Mouse (Mus musculus) lung, postnatal 10 days (tissue): ENCODE measurements at regions not wholly inside any gene's neighbourhood (a gene's known extent, or its start where the extent isn't known, plus 50 kb on each side); places are given as distances from the start of the nearest gene placed in this dataset.
"Not testable (repeated sequence)": the region's sequence is repeated elsewhere in the genome, so short reads cannot be mapped to it uniquely, and the experiment has no call there.

Source experiments
- DNase-seq: peaks from one replicate; pipeline ENCODE4 v3.0.0; 2021

GRCm38 (mm10) chr3:117116210-117116609, 147.4 kb upstream of the Palmd start:
- no peak for DNase-seq

GRCm38 (mm10) chr3:117112766-117113165, 144.0 kb upstream of the Palmd start:
- no peak for DNase-seq

DNA sequence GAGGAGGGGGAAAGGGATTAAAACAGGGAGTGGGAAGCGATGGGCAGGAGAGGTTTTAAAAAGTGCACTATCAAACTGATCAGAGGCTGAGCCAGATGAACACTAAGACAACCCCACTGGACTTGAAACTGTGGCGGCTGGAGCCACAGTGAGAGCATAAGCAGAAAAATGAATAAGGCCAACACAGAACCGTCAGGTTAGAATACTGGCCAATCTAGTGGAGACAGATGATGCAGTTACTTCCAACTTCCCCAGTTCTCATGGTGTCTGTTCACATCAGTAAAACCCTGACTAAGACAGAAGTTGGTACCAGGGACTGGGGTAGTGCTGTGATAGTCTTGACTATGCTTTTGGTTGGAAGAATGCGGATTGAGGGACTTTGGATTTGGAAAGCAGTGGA, 143.5 kb upstream of the Palmd start:
- DNase-seq, result no peak

DNA sequence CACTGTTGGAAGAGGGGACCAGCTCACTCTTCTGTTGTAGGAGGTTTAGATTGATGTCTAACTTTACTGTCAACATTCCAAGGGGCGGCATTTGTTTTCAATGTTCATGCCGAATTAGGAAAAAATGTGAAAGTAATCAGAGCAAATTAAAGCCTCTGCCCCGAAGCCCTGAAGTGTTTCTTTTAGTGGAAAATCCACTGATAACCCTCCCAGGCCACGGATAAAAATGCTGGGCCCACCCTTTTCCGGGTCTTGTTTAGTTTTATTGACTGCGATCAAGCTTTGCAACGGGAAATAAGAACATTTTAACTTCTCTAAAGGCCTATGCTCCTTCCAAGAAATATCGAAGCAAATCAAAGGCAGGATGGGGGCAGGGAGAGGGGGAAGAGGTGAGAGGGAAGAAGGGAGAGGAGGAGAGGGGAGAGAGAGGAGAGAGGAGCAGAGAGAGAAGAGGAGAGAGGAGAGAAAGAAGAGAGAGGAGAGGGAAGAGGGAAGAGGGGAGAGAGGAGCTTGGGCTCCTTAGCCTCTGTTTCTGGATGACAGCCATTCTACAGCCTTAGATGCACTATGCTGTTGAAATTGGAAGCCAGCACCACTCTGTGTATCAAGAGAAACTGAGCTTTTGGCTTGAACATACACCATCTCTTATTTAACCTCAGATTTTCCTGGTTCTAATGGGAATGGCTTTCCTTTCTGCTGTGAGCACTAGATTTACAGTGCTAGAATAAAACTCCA, 140.3 kb upstream of the Palmd start:
- DNase-seq, result peak; percentile 9

DNA sequence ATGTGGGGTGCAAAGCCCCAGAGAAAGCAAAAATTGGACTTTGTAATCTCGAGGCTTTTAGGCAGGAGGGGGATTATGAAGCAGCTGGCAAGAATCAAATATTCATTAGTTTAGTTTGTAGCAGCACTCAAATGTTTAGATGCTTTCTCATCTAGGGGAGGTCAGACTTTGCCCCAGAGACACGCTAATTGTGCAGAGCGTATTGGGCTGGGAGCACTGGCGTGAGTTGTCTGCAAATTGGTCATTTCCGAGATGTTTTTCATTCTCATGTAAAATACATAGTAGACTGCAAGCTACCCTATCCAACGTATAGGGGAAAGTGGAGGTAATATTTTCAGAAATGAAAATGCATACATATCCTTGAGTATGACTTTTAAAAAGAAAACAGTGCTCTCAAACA, 139.2 kb upstream of the Palmd start:
- DNase-seq, result no peak

DNA sequence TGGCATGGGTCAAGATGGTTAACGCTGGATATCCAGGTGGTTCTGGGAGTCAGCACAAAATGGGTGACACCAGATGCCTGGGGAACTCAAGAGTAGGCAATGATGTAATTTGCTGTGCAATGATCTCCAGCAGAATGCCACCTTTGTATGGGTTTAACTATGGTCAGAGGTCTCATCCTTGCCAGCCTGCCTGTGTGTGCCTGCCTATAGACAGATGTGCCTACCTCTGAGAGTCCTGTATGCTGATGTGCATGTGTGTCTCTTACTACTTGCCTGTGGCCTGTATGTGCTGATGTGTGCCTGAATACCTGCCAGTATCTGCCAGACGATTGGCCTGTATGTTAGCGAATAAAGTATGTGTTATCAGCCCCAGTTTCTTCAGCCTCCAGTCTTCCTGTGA, 138.6 kb upstream of the Palmd start:
- DNase-seq, result peak; percentile 46

- DNase-seq, result no peak
Observed at GRCm38 (mm10) chr3:117087646-117088045, 118.9 kb upstream of the Palmd start.

GRCm38 (mm10) chr3:117076734-117077133, 107.9 kb upstream of the Palmd start:
- peak; percentile 31 for DNase-seq

- no peak for DNase-seq
Observed at GRCm38 (mm10) chr3:117073399-117073798, 104.6 kb upstream of the Palmd start.

- DNase-seq, result no peak
Observed at GRCm38 (mm10) chr3:117072998-117073397, 104.2 kb upstream of the Palmd start.

GRCm38 (mm10) chr3:117071851-117072250, 103.1 kb upstream of the Palmd start:
- no peak for DNase-seq

DNA sequence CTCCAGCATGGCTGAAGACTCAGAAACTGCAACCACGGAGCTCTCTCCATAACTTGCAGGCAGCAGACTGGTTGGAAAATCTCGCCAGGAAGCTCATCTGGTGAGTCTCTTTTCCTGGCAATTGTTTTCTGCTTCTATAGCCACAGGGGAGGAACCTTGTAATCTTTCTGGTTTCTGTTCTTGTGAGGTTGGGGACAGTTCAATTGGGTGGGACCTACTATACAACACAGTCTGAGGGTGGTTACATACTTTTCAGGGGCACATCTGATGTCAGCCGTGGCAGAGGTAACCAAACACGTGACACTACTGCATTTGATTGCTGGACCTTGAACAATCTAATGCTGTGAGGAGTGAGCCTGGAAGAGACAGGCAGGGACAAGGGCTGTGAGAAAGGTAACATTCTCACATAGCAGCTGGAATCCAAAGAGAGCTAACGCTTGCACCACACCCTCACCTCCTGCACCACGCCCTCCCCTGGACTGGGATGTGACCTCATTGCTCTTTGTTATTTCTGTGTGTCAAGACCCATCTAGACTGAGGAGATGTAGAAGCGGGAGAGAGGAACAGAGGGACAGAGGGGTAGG, 98.8 kb upstream of the Palmd start:
- no peak for DNase-seq

DNA sequence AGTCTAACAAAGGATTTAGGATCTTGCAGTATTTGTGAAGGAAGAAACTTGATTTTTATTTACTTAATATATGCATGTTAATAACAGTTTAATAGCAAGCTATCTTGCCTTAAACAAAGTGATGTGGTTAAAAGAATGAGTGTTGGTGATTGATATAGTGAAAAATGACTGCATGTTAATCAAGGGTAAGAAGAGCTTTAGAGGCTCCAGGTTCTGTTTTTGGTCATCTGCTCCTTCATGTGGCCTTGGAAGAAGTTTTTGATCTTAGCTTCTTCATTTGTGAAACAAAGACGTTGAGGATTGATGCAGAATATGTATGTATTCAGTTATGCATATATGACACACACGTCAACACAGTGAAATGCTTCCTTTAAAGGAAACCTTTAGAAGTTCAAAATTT, 97.1 kb upstream of the Palmd start:
- DNase-seq, result no peak

GRCm38 (mm10) chr3:117061831-117062230, 93.0 kb upstream of the Palmd start:
- DNase-seq, result peak; percentile 22

GRCm38 (mm10) chr3:117061182-117061581, 92.4 kb upstream of the Palmd start:
- DNase-seq, result no peak

DNA sequence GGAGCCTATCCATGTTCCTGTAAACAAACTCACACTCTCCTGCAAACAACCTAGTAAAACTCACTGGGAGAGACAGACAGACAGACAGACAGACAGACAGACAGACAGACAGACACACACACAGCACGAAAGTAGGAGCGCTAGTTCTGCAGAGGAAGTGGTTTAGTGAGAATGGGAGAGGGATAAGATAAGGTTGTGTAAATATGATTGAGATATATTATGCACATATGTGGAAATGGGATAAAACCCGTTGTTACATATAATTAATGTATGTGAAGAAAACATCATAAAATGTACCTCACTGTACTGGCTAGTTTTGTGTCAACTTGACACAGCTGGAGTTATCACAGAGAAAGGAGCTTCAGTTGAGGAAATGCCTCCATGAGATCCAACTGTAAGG, 85.9 kb upstream of the Palmd start:
- not testable (repeated sequence) for DNase-seq

DNA sequence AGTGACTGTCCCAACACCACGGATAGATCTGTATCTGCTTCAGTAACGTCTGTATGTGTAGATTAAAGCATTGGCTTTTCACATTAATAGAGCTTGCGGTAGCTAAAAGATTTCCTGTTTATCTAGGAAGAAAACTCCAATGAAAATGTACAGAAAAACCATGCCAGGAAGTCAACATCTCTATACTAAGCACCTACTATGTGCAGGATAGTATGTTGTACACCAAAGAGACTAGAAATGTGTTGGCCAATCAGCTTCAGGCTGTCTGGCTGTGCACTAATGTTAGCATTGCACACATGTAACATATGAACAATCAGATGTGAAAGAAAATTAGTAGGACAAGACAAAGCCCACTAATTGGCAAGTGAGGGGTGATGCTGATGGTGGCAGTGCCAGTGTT, 82.6 kb upstream of the Palmd start:
- DNase-seq, result no peak

DNA sequence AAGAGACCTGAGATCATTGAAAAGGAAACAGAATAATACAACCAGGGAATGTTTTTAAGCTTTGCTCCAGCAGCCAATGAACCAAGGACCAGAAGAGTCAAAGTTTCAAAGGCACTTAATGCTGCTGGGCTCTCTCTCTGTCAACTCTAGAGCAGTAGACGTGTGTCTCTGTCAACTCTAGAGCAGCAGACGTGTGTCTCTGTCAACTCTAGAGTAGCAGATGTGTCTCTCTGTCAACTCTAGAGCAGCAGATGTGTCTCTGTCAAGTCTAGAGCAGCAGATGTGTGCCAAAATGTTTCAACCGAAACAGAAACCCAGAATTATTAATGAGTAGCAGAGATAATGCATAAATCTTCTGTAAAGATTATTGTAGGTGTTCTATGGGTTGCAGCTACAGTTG, 82.1 kb upstream of the Palmd start:
- DNase-seq, result no peak

DNA sequence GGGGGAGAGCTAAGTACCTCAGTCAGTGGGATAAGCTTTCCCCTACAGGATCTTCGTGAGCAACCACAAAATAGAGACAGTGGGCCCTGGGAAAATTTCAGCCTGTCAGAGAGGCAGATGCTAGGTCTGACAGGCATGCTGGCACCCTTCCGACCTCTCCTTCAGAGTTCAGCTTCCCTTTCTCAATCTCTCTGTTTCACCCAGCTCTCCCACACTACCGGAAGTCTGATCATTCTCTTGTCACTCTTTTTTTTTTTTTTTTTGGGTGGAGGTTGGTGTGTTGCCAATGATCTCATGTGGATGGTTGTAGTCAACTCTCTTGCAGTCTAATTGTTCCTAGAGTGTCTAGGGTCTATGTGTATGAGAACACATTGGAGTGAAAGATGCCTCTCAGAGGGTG, 80.6 kb upstream of the Palmd start:
- DNase-seq, result no peak

DNA sequence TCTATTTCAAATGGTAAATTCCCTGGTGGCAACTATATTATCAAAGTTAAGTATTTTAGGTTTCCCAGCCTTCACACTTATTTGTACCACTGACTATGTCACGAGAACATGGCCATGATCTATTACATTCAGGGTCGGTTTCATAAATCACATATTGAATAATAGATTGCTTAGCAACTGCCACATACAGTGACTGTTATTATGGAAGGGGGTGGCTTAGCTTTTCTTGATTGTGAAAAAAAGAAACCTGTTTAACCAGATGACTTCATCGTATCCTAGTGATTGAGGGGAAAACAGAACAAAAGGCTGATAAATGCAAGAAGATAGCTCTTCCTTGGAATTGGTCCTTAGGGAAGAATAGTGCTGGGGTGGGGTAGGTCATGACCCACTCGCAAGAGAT, 76.0 kb upstream of the Palmd start:
- no peak for DNase-seq

DNA sequence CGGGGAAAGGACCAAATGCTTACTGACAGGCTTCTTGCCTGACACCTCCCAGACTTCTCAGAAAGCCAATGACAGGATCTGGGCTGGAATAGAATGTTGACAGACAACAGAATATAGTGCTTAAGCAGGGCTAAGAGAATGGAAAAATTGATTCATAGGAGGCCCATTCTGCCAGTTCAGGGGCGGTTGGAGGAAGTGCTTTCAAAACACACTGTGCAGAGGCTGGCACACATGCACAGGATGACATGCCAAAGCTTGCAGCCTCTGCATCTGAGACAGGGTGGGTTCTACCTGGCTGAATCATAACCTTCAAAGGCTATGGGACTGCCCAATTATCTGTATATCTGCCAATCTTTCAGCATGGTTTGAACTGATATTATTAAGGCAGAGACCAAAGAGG, 75.5 kb upstream of the Palmd start:
- DNase-seq, result peak; percentile 38

GRCm38 (mm10) chr3:117038928-117039300, 70.1 kb upstream of the Palmd start:
- DNase-seq, result no peak

DNA sequence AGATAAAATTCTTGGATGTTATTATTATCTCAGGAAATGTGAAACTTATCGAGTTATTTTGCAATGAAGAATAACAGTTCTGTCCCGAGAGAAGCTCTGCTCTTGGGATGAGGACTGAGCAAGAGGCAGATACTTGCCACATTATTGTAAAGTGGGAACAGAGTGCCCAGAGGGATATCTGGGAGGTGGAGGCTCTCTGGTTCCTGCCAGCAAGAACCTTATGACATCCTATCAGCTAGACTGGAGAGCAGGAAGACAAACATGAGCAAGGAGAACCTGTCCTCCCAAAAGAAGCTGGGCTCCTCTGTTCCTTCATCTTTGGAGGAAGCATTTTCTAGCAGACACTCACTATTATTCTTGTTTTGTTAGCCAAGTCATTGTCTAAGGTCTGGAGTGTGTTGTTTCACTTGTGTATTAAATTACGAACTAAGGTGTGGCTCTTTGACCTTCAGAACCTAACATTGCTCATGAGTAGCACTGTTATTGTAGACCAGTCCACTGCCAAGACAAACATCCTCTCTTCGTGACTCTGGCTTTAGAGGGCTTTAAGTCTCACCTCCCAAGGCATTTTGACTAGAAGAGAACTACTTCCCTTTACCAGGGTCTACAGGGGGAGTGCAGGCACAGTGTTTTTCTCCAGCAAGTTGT, 69.6 kb upstream of the Palmd start:
- DNase-seq, result peak; percentile 38
